Mouse (Mus musculus): ENCODE data around the gene Cd9. TPM values are rescaled to one million over a fixed set of nuclear protein-coding genes. Genes with fewer than 3 reads are reported as not detected.

Cd9 gene
- polyA plus RNA-seq, 1 experiment: not detected

DNA sequence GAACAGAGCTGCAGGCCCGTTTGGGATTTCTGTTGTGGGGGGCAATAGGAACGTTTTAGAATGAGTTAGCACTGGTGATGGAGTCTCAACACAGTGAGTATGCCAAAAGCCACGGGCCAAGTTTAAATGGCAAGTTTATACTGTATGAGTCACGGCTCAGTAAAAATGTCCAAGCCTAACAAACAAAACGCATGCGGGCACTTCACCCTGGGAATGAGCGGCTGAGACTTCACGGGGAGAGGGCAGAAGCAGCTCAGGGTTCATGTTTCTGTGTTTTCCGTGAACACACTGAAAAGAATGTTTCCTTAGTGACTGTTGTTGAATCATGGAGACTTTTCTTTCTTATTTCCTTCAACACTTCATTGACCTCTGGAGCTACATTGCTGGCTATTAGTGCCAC is 81.3 kb downstream of the Cd9 start:
- H3K27ac ChIP-seq (ENCODE audit: insufficient read depth, low read depth, low read length): no peak overlapping the region
- 54% methylated on average over 9 of the region's 9 CpGs for WGBS
- TF ChIP-seq POLR2A (IDR thresholded peaks at IDR 0.05; ENCODE audit: insufficient read depth, low read depth, low read length) (no peak), CTCF (IDR thresholded peaks at IDR 0.05; ENCODE audit: insufficient read depth, low read depth, low read length) (no peak)
- H3K4me3 ChIP-seq (ENCODE audit: insufficient read depth, low read depth, low read length): no peak overlapping the region
- no peaks in the 10 kb centered on the region for H3K4me1 ChIP-seq (ENCODE audit: control insufficient read depth, insufficient read depth, low read length)

DNA sequence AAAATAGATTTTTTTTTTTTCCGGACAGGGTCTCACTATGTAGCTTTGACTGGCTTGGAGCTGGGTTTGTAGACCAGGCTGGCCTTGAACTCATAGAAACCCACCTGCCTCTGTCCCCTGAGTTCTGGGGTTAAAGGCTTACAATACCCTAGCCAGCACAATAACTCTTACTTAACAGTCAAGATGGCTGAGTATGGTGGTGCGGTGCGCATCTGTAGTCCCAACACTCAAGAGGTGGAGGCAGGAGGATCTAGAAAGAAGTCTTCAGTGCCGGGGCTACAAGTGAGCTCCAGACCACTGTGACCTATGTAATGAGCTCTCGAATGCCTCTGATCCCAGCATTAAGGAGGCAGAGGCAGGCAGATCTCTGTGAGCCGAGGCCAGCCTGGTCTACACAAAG is 82.9 kb downstream of the Cd9 start:
- H3K4me1 ChIP-seq (ENCODE audit: control insufficient read depth, insufficient read depth, low read length): no peaks in the 10 kb centered on the region
- no peak overlapping the region for H3K27ac ChIP-seq (ENCODE audit: insufficient read depth, low read depth, low read length)
- TF ChIP-seq CTCF (IDR thresholded peaks at IDR 0.05; ENCODE audit: insufficient read depth, low read depth, low read length) (no peak), POLR2A (IDR thresholded peaks at IDR 0.05; ENCODE audit: insufficient read depth, low read depth, low read length) (no peak)
- H3K4me3 ChIP-seq (ENCODE audit: insufficient read depth, low read depth, low read length): no peak overlapping the region
- WGBS: 97% methylated on average over 6 of the region's 6 CpGs

DNA sequence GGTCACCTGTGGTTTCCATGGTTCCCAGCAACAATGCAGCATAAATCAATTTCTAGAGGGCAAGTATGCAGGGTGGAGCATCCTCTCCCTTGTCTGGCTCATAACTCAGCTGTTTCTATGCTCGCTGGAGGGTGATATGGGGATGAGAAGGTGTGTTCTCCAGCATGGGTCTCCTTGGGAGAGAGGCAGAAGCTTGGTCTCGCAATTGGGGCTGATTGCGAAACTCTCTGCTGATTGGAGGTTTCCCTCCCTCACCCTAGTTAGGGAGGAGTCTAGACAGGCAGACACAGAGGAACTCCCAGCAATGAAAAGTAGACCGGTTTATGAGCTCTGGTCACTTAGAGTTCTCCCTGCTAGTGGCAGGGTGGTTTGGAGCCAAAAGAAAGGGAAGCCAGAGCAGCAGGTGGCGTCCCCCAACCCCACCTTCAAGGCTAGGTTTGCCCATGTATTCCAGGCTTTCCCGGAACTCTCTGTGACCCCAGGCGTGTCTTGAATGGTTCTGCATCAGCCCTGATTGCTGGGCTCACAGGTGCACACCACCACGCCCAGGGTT is 83.5 kb downstream of the Cd9 start:
- WGBS: 66% methylated on average over 8 of the region's 8 CpGs
- TF ChIP-seq CTCF (IDR thresholded peaks at IDR 0.05; ENCODE audit: insufficient read depth, low read depth, low read length) (no peak), POLR2A (IDR thresholded peaks at IDR 0.05; ENCODE audit: insufficient read depth, low read depth, low read length) (no peak)
- no peak overlapping the region for H3K4me3 ChIP-seq (ENCODE audit: insufficient read depth, low read depth, low read length)

DNA sequence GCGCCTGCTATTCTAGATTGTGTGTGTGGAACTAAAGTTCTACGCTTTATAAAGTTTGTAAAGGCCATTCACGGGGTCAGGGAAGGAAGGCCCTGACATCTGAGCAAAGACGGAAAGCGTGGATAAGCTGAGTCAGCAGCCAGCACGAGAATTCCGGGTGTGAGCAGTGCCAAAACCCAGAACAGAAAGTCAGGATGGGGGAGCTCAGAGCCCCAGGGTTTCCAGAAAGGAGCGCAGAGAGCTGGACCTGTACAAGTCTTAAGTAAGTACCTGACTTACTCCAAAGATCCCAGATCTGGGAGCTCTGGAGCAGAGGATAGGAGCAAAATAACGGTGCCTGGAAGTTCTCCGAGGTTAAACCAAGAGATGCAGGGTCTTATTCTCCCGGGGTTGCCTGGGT is 84.0 kb downstream of the Cd9 start:
- TF ChIP-seq POLR2A (IDR thresholded peaks at IDR 0.05; ENCODE audit: insufficient read depth, low read depth, low read length) (no peak), CTCF (IDR thresholded peaks at IDR 0.05; ENCODE audit: insufficient read depth, low read depth, low read length) (no peak)
- 59% methylated on average over 11 of the region's 11 CpGs for WGBS
- H3K4me3 ChIP-seq (ENCODE audit: insufficient read depth, low read depth, low read length): no peak overlapping the region
- no peak overlapping the region for H3K27ac ChIP-seq (ENCODE audit: insufficient read depth, low read depth, low read length)
- peaks cover 7% of the 10 kb centered on the region; the same call in 1 of the 2 replicates for H3K4me1 ChIP-seq (ENCODE audit: control insufficient read depth, insufficient read depth, low read length)

More for the DNA sequence above, 83.5 kb downstream of the Cd9 start:
- Histone ChIP-seq H3K27ac (ENCODE audit: insufficient read depth, low read depth, low read length) (no peak overlapping the region), H3K4me1 (ENCODE audit: control insufficient read depth, insufficient read depth, low read length) (peaks cover 3% of the 10 kb centered on the region; the same call in 1 of the 2 replicates)

Other genes starting within 250 kb of the Cd9 start
- gene Tuba3a, start 208.7 kb downstream of the Cd9 start, polyA plus RNA-seq (2012; ENCODE audit: insufficient read depth, insufficient read length, low replicate concordance, missing spikeins): not detected in 2 replicates
- gene Ltbr, start 180.9 kb downstream of the Cd9 start, polyA plus RNA-seq (2012; ENCODE audit: insufficient read depth, insufficient read length, low replicate concordance, missing spikeins): not detected in 2 replicates
- gene Scnn1a, start 174.1 kb downstream of the Cd9 start, polyA plus RNA-seq (2012; ENCODE audit: insufficient read depth, insufficient read length, low replicate concordance, missing spikeins): not detected in 2 replicates
- gene Tnfrsf1a, start 145.4 kb downstream of the Cd9 start, polyA plus RNA-seq (2012; ENCODE audit: insufficient read depth, insufficient read length, low replicate concordance, missing spikeins): not detected in 2 replicates
- not detected in 2 replicates for gene Plekhg6, start 114.0 kb downstream of the Cd9 start, polyA plus RNA-seq (2012; ENCODE audit: insufficient read depth, insufficient read length, low replicate concordance, missing spikeins)
- not detected in 2 replicates for gene Vwf, start 52.0 kb upstream of the Cd9 start, polyA plus RNA-seq (2012; ENCODE audit: insufficient read depth, insufficient read length, low replicate concordance, missing spikeins)
- not detected in 2 replicates for gene Ano2, start 195.6 kb upstream of the Cd9 start, polyA plus RNA-seq (2012; ENCODE audit: insufficient read depth, insufficient read length, low replicate concordance, missing spikeins)

Measured in olfactory bulb, adult 2 months (tissue).